Mouse (Mus musculus): ENCODE results near the gene F3.
A peak's percentile ranks its signal among the peaks of the same experiment; 100 is the strongest.

F3 gene

GRCm38 (mm10) chr3:121710894-121711531 is 12.3 kb upstream of the F3 start:
- no peak for DNase-seq

GRCm38 (mm10) chr3:121712222-121712621 is 11.1 kb upstream of the F3 start:
- DNase-seq, result no peak

GRCm38 (mm10) chr3:121713151-121713701 is 10.1 kb upstream of the F3 start:
- no peak for DNase-seq

- DNase-seq, result peak; percentile 36
Measured at GRCm38 (mm10) chr3:121713816-121714215, 9.5 kb upstream of the F3 start.

GRCm38 (mm10) chr3:121714461-121714860 is 8.9 kb upstream of the F3 start:
- no peak for DNase-seq

GRCm38 (mm10) chr3:121715336-121715735 is 8.0 kb upstream of the F3 start:
- no peak for DNase-seq

- DNase-seq, result no peak
Measured at GRCm38 (mm10) chr3:121715741-121716459, 7.4 kb upstream of the F3 start.

GRCm38 (mm10) chr3:121716480-121716879 is 6.9 kb upstream of the F3 start:
- DNase-seq, result no peak

- DNase-seq, result no peak
Measured at GRCm38 (mm10) chr3:121718679-121719078, 4.7 kb upstream of the F3 start.

- DNase-seq, result no peak
Measured at GRCm38 (mm10) chr3:121719701-121720100, 3.6 kb upstream of the F3 start.

- DNase-seq, result no peak
Measured at GRCm38 (mm10) chr3:121720801-121721690, 2.3 kb upstream of the F3 start.

GRCm38 (mm10) chr3:121721691-121722070 is 1.7 kb upstream of the F3 start:
- peak; percentile 32 for DNase-seq

- DNase-seq, result no peak
Measured at GRCm38 (mm10) chr3:121723968-121724524, 709 bp downstream of the F3 start.

- no peak for DNase-seq
Measured at GRCm38 (mm10) chr3:121724553-121724952, 1.2 kb downstream of the F3 start.

GRCm38 (mm10) chr3:121725651-121726050 is 2.3 kb downstream of the F3 start:
- DNase-seq, result no peak

- DNase-seq, result no peak
Measured at GRCm38 (mm10) chr3:121729678-121730077, 6.3 kb downstream of the F3 start.

GRCm38 (mm10) chr3:121735542-121735941 is 12.2 kb downstream of the F3 start:
- DNase-seq, result no peak

- peak; percentile 89 for DNase-seq
Measured at GRCm38 (mm10) chr3:121736025-121736744, 12.8 kb downstream of the F3 start.

- DNase-seq, result peak; percentile 54
Measured at GRCm38 (mm10) chr3:121737453-121737852, 14.1 kb downstream of the F3 start.

- no peak for DNase-seq
Measured at GRCm38 (mm10) chr3:121737901-121738300, 14.6 kb downstream of the F3 start.

- DNase-seq, result no peak
Measured at GRCm38 (mm10) chr3:121738742-121739342, 15.5 kb downstream of the F3 start.

Data from lung, postnatal 36 days (tissue).